Mouse (Mus musculus) ES-E14 (cell line): ENCODE data around the gene Notch1. TPM values are rescaled to one million over a fixed set of nuclear protein-coding genes. Genes with fewer than 3 reads are reported as not detected.
A peak's percentile ranks its signal among the peaks of the same experiment; 100 is the strongest.

Experiments used
- DNase-seq: peaks from one replicate; pipeline ENCODE4 v3.0.0-alpha.2; 2013; ENCODE audit warnings: low read depth, low spot score
- H3K27ac ChIP-seq: 2 replicates; pipeline ENCODE4 v1.5.1; 2012; ENCODE audit warnings: low read depth, mild to moderate bottlenecking, low read length, moderate library complexity, mixed read lengths; ENCODE audit not compliant: poor library complexity, insufficient read depth, severe bottlenecking
- H3K36me3 ChIP-seq: 2 replicates; pipeline ENCODE4 v1.6.1; 2012; ENCODE audit warnings: mild to moderate bottlenecking, low read length, moderate library complexity, mixed read lengths; ENCODE audit not compliant: control insufficient read depth, poor library complexity, insufficient read depth, severe bottlenecking
- H3K4me1 ChIP-seq, 2 experiments: fragments of 150-350 bp in 1 of 2; sonication (generic) in 1 of 2; 2 replicates each; pipeline ENCODE4 v1.6.1; 2012; ENCODE audit warnings: low read length in 2 of 2, mild to moderate bottlenecking in 1 of 2, mixed read lengths in 1 of 2; ENCODE audit not compliant: control insufficient read depth in 2 of 2, insufficient read depth in 2 of 2, poor library complexity in 1 of 2
- H3K4me3 ChIP-seq, 2 experiments: fragments of 150-350 bp in 1 of 2; sonication (generic) in 1 of 2; 2 replicates each; pipeline ENCODE4 v1.5.1; 2012; ENCODE audit warnings: low read length in 2 of 2, low read depth in 1 of 2, mild to moderate bottlenecking in 1 of 2, mixed read lengths in 1 of 2; ENCODE audit not compliant: insufficient read depth in 1 of 2, poor library complexity in 1 of 2, severe bottlenecking in 1 of 2
- H3K9ac ChIP-seq: 2 replicates; pipeline ENCODE4 v1.6.1; 2012; ENCODE audit warnings: low read depth, mild to moderate bottlenecking, low read length, mixed read lengths; ENCODE audit not compliant: poor library complexity, insufficient read depth, severe bottlenecking
- H3K9me3 ChIP-seq: fragments of 150-350 bp; sonication (generic); 2 replicates; pipeline ENCODE4 v1.6.1; 2012; ENCODE audit warnings: low read depth, mild to moderate bottlenecking, low read length; ENCODE audit not compliant: control insufficient read depth, insufficient read depth
- CHD2 ChIP-seq: IDR thresholded peaks from 2 replicates; pipeline ENCODE4 v1.6.1; 2014; ENCODE audit warnings: mild to moderate bottlenecking, low read depth, low read length, inconsistent platforms
- HCFC1 ChIP-seq: IDR thresholded peaks from 2 replicates; pipeline ENCODE4 v1.6.1; 2012; ENCODE audit warnings: low read length, inconsistent platforms, borderline replicate concordance; ENCODE audit not compliant: insufficient read depth
- MAFK ChIP-seq: IDR thresholded peaks from 2 replicates; pipeline ENCODE4 v1.6.1; 2014; ENCODE audit warnings: mild to moderate bottlenecking, low read depth, low read length, inconsistent platforms; ENCODE audit not compliant: insufficient read depth
- ZC3H11A ChIP-seq: IDR thresholded peaks from 2 replicates; pipeline ENCODE4 v1.6.1; 2012; ENCODE audit warnings: low read depth, mild to moderate bottlenecking, inconsistent platforms, low read length, borderline replicate concordance
- ZNF384 ChIP-seq: IDR thresholded peaks from 2 replicates; pipeline ENCODE4 v1.6.1; 2012; ENCODE audit warnings: low read depth, low read length, inconsistent platforms
- in situ Hi-C, 2 experiments: fragments of 600-800 bp; cut with MboI; formaldehyde crosslinking; loops; one replicate each; pipeline ENCODE4 v1.15.1; 2025; ENCODE audit warnings: low sequenced_read_pairs in 2 of 2, inconsistent platforms in 1 of 2; ENCODE audit not compliant: unreplicated experiment in 2 of 2
- total RNA-seq: library from RNA; depleted of rRNA; stranded (reverse); fragments of 300-350 nt; gene quantifications from 2 replicates; pipeline ENCODE4 v1.2.3, GENCODE M21; 2012

The Notch1 gene
- total RNA-seq, 1 experiment: 34.9 TPM

DNA sequence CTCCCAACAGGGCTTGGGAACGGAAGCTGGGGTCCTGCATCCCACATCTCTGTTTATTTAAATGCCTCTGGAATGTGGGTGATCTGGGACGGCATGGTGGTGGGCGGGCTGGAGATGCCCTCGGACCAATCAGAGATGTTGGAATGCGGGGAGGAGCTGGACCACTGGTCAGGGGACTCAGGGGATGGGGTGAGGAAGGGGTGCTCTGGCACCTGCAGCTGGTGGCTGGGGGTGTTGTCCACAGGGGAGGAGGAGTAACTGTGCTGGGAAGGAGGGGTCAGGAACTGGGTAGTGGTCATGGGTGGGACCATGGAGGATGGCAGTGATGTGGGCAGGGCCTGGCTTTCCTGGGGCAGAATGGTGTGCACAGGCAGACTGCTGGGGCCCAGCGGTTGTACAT lies 57.0 kb downstream of the Notch1 start:
- no peak for DNase-seq
- H3K27ac ChIP-seq: peak overlapping the region; percentile 63
- TF ChIP-seq HCFC1 (no peak), CHD2 (no peak), ZNF384 (no peak), ZC3H11A (no peak), MAFK (no peak)
- peak overlapping the region; percentile 40 to 54; a peak in 3 of 4 replicates for H3K4me3 ChIP-seq
- peaks cover 37% of the 10 kb centered on the region for H3K36me3 ChIP-seq
- H3K9me3 ChIP-seq: no peaks in the 10 kb centered on the region
- peaks cover 18 to 42% of the 10 kb centered on the region in 2 experiments for H3K4me1 ChIP-seq
- in situ Hi-C loops: loop anchor here in 1 of 2 experiments (10.0 kb wide), 1 partner anchor 105 kb away; no protein-coding TSS in a partner anchor
- peak overlapping the region; percentile 47 for H3K9ac ChIP-seq

DNA sequence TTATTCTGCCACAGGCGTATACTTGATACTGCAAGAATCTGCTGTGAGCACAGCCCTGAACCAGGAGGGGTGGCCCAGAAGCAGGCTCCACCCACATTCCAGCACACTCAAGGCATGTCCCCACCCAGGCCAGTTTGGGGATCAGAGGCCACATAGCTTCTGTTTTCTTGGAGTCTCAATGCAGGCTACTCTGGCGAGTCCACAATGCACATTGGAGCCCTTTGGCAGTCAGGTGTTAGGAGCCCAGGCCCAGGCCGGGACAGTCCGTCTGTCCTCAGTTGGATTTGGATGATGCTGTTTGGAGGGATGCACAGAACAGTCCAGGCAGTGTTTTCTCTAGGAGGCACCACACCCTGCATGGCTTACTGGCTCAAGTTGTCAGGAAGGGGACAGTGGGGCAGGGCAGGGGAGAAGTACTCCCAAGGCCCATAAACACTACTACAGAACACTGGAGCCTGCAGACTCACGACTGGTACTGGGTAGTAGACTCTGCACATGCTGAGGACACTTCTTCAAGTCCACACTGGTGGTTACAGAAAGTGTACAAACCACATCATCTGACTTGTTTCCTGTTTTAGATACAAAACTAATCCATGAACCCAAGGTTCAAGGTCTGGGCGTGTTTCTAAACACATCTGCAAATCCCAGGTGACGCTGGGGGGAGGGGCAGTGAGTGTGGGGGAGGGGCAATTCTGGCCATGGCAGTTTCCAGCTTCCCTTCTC lies 57.9 kb downstream of the Notch1 start:
- no peaks in the 10 kb centered on the region for H3K9me3 ChIP-seq
- in situ Hi-C loops: loop anchor here in 1 of 2 experiments (10.0 kb wide), 1 partner anchor 106 kb away; no protein-coding TSS in a partner anchor
- H3K4me1 ChIP-seq: peaks cover 18 to 41% of the 10 kb centered on the region in 2 experiments
- H3K27ac ChIP-seq: peak overlapping the region; percentile 94
- peak overlapping the region; percentile 35 for H3K9ac ChIP-seq
- peaks cover 33% of the 10 kb centered on the region for H3K36me3 ChIP-seq
- H3K4me3 ChIP-seq: peak overlapping the region; percentile 8 to 21; a peak in 2 of 4 replicates
- TF ChIP-seq CHD2: peak; percentile 81
- TF ChIP-seq ZC3H11A: no peak
- TF ChIP-seq HCFC1: peak; percentile 26; the same call in 1 of the 2 replicates
- TF ChIP-seq MAFK: no peak
- DNase-seq: peak; percentile 82

DNA sequence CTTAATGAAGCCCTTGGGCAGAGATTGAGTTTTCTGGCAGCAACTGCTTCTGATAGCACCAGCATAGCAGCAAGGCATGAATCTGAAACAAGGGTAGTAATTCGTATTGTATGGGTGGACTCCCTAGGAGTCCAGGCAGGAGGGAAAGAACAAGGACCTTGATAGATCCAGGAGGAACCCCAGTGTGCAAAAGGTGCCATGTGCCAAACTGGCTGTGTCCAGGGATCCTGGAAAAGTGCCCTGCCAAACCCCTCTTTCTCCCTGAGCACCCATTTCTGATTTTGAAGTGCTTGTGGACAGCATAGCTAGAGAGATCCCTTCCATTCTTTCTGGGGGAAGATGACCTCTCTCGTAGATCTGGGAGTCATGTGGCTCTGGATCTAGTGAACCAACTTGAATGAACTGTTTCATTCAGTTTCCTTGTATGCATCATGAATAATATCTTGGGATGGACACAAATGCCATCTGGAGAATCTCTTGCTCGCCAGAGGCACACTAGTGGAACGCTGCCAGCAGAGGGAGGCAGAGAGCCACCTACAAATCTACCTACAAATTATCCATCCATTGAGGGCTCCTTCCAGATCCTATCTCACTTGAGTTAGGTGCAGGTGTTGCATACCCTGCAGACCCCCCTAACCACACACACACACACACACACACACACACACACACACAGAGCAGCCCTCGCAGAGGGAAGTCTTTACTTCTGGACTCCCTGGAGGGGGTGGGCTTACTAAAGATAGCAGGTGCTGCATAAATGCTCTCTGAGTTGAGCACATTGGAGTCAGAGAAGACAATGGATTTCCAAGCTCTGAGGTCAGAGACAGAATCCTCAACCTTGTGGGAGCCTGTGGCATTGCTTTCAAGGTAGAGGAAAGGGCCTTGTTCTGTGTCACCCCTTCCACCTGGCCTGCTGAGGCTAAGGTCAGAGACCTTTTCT lies 67.1 kb downstream of the Notch1 start:
- Histone ChIP-seq H3K36me3 (no peaks in the 10 kb centered on the region), H3K27ac (no peak overlapping the region), H3K4me1 (peaks cover 0 to 10% of the 10 kb centered on the region in 2 experiments; a peak in 1 of 4 replicates), H3K9me3 (no peaks in the 10 kb centered on the region), H3K9ac (no peak overlapping the region), H3K4me3 (no peak overlapping the region)
- in situ Hi-C loops: loop anchor here (5.0 to 25.0 kb wide), 3 partner anchors 113 to 463 kb away; partner anchors contain the start of genes Med22 (in 1 of the 2), Rpl7a (in 1 of the 2), Surf1 (in 1 of the 2) and Surf2 (in 1 of the 2)
- TF ChIP-seq CHD2 (no peak), ZC3H11A (peak; percentile 99)
- peak; percentile 59 for DNase-seq

DNA sequence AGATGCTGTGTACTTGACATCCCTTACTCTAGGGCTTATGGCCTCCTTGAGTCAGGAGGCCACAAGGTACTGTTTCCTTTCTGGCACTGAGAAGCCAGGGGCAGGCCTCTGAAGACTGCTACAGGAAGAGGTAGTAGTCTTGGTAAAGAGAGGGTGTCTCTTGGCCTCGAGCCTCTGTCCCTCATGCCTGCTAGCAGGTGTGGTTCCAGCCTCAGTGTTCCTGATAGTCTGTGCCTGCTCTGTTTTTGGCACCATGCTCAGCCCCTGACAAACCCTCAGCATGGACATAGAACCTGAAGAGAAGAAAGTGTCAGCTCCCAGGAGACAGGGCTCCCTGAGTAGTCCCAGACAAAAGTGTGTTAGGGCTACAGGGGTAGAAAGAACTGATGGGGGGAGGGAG lies 69.0 kb downstream of the Notch1 start:
- no peak overlapping the region for H3K9ac ChIP-seq
- peaks cover 6 to 10% of the 10 kb centered on the region in 2 experiments; a peak in 3 of 4 replicates for H3K4me1 ChIP-seq
- H3K9me3 ChIP-seq: no peaks in the 10 kb centered on the region
- no peak for TF ChIP-seq CHD2
- no peak for TF ChIP-seq ZNF384
- no peak for TF ChIP-seq MAFK
- no peak for TF ChIP-seq ZC3H11A
- TF ChIP-seq HCFC1: no peak
- no peaks in the 10 kb centered on the region for H3K36me3 ChIP-seq
- no peak overlapping the region for H3K4me3 ChIP-seq
- DNase-seq: no peak
- no peak overlapping the region for H3K27ac ChIP-seq
- in situ Hi-C loops: loop anchor here in 1 of 2 experiments (25.0 kb wide), 1 partner anchor 465 kb away; the partner anchor contains the start of genes Med22, Rpl7a, Surf1 and Surf2
